Mouse (Mus musculus) embryonic fibroblast, embryonic 13.5 days (primary cell): ENCODE results near the gene Xylt1.

Source experiments
- CTCF ChIP-seq: IDR thresholded peaks from 2 replicates; pipeline ENCODE4 v1.5.1; 2011; ENCODE audit warnings: mild to moderate bottlenecking, control low read depth, low read length, moderate library complexity, borderline replicate concordance; ENCODE audit not compliant: insufficient read depth
- POLR2A ChIP-seq: IDR thresholded peaks from 2 replicates; pipeline ENCODE4 v1.6.1; 2011; ENCODE audit warnings: low read depth, mild to moderate bottlenecking, control low read depth, low read length, moderate library complexity

DNA sequence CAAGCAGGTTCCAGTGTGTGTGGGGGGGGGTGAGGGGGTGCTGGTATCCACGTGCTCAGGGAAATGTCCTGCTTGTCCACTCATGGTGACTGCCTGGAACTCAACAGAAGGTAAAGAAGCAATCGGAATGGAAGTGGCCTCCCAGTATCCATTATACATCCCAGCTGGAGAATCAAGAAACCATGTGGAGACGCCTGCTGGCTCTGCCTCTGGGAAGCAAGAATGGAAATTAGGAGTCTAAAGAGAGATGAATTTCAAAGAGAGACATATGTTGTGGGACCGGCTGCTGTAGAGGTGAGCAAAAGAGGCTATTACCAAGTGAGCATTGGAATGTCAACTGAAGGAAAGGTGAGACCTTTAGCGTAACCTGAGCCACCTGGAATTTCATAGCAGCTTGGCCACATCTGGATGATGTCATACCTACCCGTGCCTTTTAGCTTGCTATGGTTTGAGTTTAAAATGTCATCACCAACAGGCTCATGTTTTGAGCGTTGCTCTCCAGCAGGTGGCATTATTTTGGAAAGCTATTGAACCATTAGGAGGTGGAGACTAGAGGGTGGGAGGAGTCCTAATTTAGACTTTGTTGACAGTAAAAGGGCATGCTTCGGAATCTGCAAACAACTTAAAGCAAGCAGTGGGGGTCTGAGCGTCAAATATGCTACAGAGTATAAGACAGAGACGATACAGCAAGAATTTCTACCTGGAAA is 329.3 kb downstream of the Xylt1 start:
- TF ChIP-seq POLR2A: no peak
- TF ChIP-seq CTCF: no peak
